Mouse (Mus musculus) layer of hippocampus, adult 18-20 months (tissue): ENCODE measurements around the gene Tipin. TPM values are rescaled to one million over a fixed set of nuclear protein-coding genes. Genes with fewer than 3 reads are reported as not detected.

ENCODE experiments used
- DNase-seq, 2 experiments: peaks; one replicate each; pipeline ENCODE4 v3.0.0; 2022; ENCODE audit warnings: low spot score in 2 of 2
- total RNA-seq, 2 experiments: library from RNA; stranded (reverse); gene quantifications; 2 replicates each; pipeline ENCODE4 v1.2.3; 2021

Gene Tipin
- total RNA-seq, 2 experiments from 2014 or later: 11.8 to 15.2 TPM

DNA sequence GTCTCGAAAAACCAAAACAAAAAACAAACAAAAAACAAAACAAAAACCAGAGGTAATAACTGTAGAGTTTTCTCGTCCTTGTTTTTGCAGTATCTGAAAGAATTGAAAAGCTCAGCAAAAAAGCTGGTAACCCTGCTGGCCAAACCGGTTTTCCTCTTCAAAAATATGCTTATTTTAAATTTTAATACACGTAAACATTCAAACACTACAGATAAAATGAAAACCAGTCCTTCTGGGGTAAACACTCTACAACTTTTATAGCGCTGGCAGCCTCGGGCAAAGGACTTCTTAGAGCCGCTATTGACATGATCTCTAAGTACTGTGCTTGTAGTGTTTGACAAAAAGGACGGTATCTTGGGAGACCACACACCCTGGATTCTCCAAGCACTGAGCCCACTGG is 60.3 kb downstream of the Tipin start:
- no peak for DNase-seq

DNA sequence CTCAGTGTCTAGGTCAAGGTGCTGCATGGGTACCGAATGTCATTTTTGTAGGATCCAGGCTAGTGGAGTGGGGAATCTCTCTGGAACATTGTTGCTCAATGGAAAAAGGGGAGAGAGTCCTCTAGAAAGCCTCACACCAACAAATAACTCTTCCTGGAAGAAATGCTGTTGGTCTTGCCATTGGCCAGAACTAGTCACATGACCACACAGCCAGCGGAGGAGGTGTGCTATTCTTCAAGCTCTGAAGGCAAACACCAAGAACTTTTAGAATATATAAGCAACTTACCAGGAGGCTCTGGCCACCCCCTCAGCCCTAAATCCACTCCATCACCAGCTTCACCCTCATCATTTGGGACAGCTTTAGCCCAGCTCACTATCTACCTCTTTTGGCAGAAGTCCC is 62.3 kb downstream of the Tipin start:
- no peak for DNase-seq

DNA sequence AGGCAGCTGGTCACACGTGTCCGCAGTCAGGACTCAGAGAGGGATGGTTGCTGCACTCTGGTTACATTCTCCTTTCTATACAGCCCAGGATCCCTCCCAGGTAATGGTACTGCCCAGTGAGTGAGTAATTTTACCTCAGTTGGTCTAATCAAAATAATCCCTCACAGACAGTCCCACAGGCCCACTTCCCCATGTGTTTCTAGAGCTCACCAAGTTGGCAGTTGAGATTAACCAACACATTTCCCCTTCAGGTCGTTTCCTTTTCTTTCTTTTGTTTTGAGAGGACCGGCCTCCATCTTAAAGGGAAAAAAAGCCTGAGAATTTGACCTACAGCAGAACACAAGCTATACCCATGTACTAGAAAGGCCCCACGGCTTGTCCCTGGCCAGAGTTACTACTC is 64.5 kb downstream of the Tipin start:
- no peak for DNase-seq

DNA sequence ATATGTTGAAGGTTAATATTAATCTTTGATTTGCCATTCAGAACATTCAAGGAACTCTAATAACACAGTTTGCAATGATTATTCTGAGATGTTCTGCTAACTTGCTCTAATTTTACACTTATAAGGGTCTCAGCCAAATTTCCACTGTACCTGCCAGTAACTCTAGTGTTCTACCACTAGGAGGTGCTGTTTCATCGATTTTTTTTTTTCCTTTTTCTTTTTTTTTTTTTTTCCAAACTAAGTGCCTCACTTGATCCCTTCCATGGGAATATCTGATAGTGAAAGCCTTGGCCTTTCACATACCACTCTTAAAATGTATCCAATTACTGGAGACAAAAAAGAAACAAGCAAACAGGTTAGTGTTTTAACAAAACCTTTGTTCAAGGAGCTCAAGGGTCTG is 66.0 kb downstream of the Tipin start:
- DNase-seq: no peak

DNA sequence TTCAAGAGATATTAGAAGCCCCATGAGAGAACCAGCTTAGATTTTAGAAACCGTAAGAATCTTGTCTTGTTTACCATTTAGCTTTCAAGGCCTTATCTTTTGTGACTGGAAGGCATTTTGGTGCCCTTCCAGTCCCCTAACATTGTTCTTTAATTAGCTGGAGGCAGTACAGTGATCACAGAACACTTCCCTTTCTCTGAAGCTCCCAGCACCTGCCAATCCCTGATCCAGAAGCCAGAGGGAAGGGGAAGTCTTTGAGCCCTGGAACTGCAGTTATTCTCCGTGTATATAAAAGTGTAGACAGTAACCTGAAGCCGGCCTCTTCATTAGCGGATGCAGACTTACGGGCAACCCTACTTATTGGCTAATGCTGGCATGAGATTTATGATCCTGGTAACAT is 68.1 kb downstream of the Tipin start:
- no peak for DNase-seq

DNA sequence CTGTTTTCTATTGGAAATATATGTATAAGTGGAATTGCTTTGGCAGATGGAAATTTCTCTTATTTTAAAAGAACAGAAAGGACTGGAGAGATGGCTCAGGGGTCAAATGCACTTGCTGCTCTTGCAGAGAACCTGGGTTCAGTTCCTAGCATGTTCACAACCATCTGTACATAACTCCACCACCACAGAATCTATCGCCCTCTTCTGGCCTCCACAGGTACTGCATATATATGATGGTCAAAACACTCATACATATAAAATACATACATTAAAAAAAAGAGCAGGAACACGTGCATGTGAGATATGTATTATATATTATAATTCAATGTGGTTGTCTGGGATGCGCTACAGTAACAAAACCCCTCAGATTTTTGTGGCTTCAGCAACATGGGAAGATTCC is 69.8 kb downstream of the Tipin start:
- DNase-seq: no peak

Other genes starting within 250 kb of the Tipin start
- gene Lctl, start 164.4 kb upstream of the Tipin start, total RNA-seq: not detected
- gene Zwilch, start 108.5 kb upstream of the Tipin start, total RNA-seq: 1 to 10 TPM; 2.2 to 3.1 TPM
- 100 to 1,000 TPM; 658 to 671 TPM for gene Rpl4, start 108.2 kb upstream of the Tipin start, total RNA-seq
- 10 to 100 TPM; 15.6 to 19.6 TPM for gene Snapc5, start 102.3 kb upstream of the Tipin start, total RNA-seq
- 1 to 10 TPM; 2.4 to 2.9 TPM for gene Uchl4, start 46.4 kb upstream of the Tipin start, total RNA-seq
- gene Map2k1, start 27.9 kb upstream of the Tipin start, total RNA-seq: 100 to 1,000 TPM; 354 to 355 TPM
- 10 to 100 TPM; 26.3 to 30.0 TPM for gene Dis3l, start 59.7 kb downstream of the Tipin start, total RNA-seq
- gene Megf11, start 104.0 kb downstream of the Tipin start, total RNA-seq: 10 to 100 TPM; 12.7 to 14.3 TPM